Mouse (Mus musculus): ENCODE results near the gene Arhgap6. TPM values are rescaled to one million over a fixed set of nuclear protein-coding genes. Genes with fewer than 3 reads are reported as not detected.
A peak's percentile ranks its signal among the peaks of the same experiment; 100 is the strongest.

Gene Arhgap6
- polyA plus RNA-seq, 1 experiment: 1.1 TPM

GRCm38 (mm10) chrX:169095584-169095983 lies 300.7 kb downstream of the Arhgap6 start:
- no peak for DNase-seq (ENCODE audit: low read depth, low spot score)

GRCm38 (mm10) chrX:169102665-169103064 lies 307.8 kb downstream of the Arhgap6 start:
- no peak for DNase-seq (ENCODE audit: low read depth, low spot score)
- 86% methylated on average over 1 of the region's 1 CpGs for WGBS

GRCm38 (mm10) chrX:169106048-169106622 lies 311.2 kb downstream of the Arhgap6 start:
- no peak for DNase-seq (ENCODE audit: low read depth, low spot score)
- 50% methylated on average over 4 of the region's 4 CpGs for WGBS

GRCm38 (mm10) chrX:169107372-169107771 lies 312.5 kb downstream of the Arhgap6 start:
- WGBS: 60% methylated on average over 2 of the region's 2 CpGs
- no peak for DNase-seq (ENCODE audit: low read depth, low spot score)

- no peak for DNase-seq (ENCODE audit: low read depth, low spot score)
- 72% methylated on average over 3 of the region's 3 CpGs for WGBS
Measured at GRCm38 (mm10) chrX:169110031-169110430, 315.1 kb downstream of the Arhgap6 start.

- DNase-seq (ENCODE audit: low read depth, low spot score): no peak
- 68% methylated on average over 4 of the region's 4 CpGs for WGBS
Measured at GRCm38 (mm10) chrX:169112662-169113061, 317.8 kb downstream of the Arhgap6 start.

GRCm38 (mm10) chrX:169123115-169123772 lies 328.3 kb downstream of the Arhgap6 start:
- WGBS: 62% methylated on average over 4 of the region's 4 CpGs
- DNase-seq (ENCODE audit: low read depth, low spot score): no peak

GRCm38 (mm10) chrX:169123773-169124151 lies 328.9 kb downstream of the Arhgap6 start:
- 50% methylated on average over 3 of the region's 3 CpGs for WGBS

GRCm38 (mm10) chrX:169139758-169140157 lies 344.9 kb downstream of the Arhgap6 start:
- no peak for DNase-seq (ENCODE audit: low read depth, low spot score)
- WGBS: 88% methylated on average over 7 of the region's 7 CpGs

More at GRCm38 (mm10) chrX:169123773-169124151, 328.9 kb downstream of the Arhgap6 start:
- DNase-seq (ENCODE audit: low read depth, low spot score): no peak

- DNase-seq (ENCODE audit: low read depth, low spot score): no peak
- WGBS: 85% methylated on average over 9 of the region's 9 CpGs
Measured at GRCm38 (mm10) chrX:169140467-169140866, 345.6 kb downstream of the Arhgap6 start.

GRCm38 (mm10) chrX:169153805-169154204 lies 358.9 kb downstream of the Arhgap6 start:
- DNase-seq (ENCODE audit: low read depth, low spot score): no peak

GRCm38 (mm10) chrX:169158385-169158784 lies 363.5 kb downstream of the Arhgap6 start:
- WGBS: 59% methylated on average over 6 of the region's 6 CpGs
- DNase-seq (ENCODE audit: low read depth, low spot score): no peak

- no peak for DNase-seq (ENCODE audit: low read depth, low spot score)
- WGBS: 95% methylated on average over 2 of the region's 2 CpGs
Measured at GRCm38 (mm10) chrX:169170981-169171380, 376.1 kb downstream of the Arhgap6 start.

- peak; percentile 14 for DNase-seq (ENCODE audit: low read depth, low spot score)
- 17% methylated on average over 1 of the region's 1 CpGs for WGBS
Measured at GRCm38 (mm10) chrX:169173796-169174195, 378.9 kb downstream of the Arhgap6 start.

- no peak for DNase-seq (ENCODE audit: low read depth, low spot score)
- WGBS: 73% methylated on average over 2 of the region's 2 CpGs
Measured at GRCm38 (mm10) chrX:169178634-169179033, 383.7 kb downstream of the Arhgap6 start.

- WGBS: 85% methylated on average over 5 of the region's 5 CpGs
- no peak for DNase-seq (ENCODE audit: low read depth, low spot score)
Measured at GRCm38 (mm10) chrX:169187100-169187499, 392.2 kb downstream of the Arhgap6 start, which contains the start of gene Amelx. TSS of gene Amelx (minus strand) at chrX:169187200.

- peak; percentile 35 for DNase-seq (ENCODE audit: low read depth, low spot score)
- WGBS: 36% methylated on average over 3 of the region's 3 CpGs
Measured at GRCm38 (mm10) chrX:169210019-169210418, 415.1 kb downstream of the Arhgap6 start.

- WGBS: 76% methylated on average over 8 of the region's 8 CpGs
- DNase-seq (ENCODE audit: low read depth, low spot score): no peak
Measured at GRCm38 (mm10) chrX:169220064-169220463, 425.2 kb downstream of the Arhgap6 start.

GRCm38 (mm10) chrX:169222357-169223062 lies 427.6 kb downstream of the Arhgap6 start:
- WGBS: 35% methylated on average over 3 of the region's 3 CpGs
- no peak for DNase-seq (ENCODE audit: low read depth, low spot score)

- WGBS: 76% methylated on average over 1 of the region's 1 CpGs
- DNase-seq (ENCODE audit: low read depth, low spot score): no peak
Measured at GRCm38 (mm10) chrX:169255915-169256314, 461.0 kb downstream of the Arhgap6 start.

GRCm38 (mm10) chrX:169256741-169257140 lies 461.8 kb downstream of the Arhgap6 start:
- no peak for DNase-seq (ENCODE audit: low read depth, low spot score)

All from large intestine, adult 2 months (tissue).